Mouse (Mus musculus): ENCODE results near the gene Pdgfb.

Pdgfb gene

DNA sequence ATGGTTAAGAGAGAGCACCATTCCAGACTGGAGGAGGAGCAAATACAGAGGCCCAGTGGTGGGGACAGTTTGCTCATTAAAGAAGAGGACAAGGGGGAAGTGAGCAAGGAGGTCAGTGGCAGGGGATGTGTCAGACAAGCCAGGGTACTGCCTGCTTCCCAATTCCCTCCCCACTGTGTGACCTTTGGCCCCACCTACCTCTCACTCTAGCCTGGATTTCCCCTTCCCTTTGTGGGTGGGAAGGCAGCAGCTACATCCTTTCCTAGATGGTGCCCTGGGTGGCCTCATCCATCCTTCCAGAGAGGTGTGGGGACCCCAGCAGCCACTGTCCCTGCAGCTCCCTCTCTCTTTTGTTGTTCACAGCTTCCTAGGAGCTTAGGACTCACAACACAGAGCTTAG lies 20.1 kb upstream of the Pdgfb start:
- DNase-seq (ENCODE audit: inconsistent ontology term) = no peak

DNA sequence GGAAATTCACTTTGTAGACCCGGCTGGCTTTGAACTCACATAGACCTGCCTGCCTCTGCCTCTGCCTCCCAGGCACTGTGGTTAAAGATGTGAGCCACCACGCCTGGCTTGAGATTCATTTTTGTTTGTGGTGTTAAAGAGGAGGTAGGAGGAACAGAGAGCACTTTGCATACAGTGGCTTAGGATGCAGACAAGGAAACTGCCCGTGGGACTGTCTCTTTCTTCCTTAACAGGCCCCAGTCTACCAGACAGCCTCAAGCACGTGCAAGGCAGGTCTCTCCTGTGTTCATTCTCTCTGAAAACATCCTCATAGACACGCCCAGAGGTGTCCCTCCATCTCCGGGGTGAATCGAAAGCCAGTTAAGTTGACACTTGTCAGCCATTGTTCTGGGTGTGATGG lies 19.6 kb upstream of the Pdgfb start:
- no peak for DNase-seq (ENCODE audit: inconsistent ontology term)

DNA sequence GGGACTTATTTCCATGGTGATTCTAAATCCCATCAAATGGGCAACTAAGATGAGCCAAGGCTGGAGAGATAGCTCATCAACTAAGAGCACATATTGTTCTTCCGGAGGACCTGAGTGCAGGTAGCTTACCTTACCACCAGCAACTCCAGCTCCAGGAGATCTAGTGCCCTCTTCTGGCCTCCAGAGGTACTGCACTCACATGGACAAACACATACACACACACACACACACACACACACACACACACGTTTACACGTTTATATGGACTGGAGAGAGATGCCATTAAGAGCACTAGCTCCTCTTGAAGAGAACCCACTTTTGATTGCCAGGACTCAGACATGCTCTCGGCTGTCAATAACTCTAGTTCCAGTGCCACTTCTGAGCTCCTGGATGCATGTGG lies 16.4 kb upstream of the Pdgfb start:
- DNase-seq (ENCODE audit: inconsistent ontology term) = no peak

DNA sequence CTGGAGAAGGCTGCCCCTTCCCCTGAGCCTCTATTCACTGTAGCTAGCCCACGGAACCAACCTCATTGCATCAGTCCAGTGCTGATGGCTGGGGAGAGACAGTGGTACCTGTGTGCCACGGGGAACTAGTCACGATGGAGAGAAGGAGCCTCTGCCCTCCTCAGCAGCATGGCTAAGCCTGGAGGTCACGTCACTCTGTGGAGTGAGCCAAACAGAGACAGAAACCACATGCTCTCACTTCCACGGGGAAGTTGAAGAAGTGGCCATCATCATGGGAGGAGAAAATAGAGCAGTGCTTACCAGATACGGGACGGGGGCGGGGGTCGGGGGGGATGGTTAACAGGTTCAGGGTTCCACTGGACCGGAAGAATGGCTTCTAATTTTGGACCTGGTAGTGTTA lies 15.6 kb upstream of the Pdgfb start:
- DNase-seq (ENCODE audit: inconsistent ontology term) = no peak

DNA sequence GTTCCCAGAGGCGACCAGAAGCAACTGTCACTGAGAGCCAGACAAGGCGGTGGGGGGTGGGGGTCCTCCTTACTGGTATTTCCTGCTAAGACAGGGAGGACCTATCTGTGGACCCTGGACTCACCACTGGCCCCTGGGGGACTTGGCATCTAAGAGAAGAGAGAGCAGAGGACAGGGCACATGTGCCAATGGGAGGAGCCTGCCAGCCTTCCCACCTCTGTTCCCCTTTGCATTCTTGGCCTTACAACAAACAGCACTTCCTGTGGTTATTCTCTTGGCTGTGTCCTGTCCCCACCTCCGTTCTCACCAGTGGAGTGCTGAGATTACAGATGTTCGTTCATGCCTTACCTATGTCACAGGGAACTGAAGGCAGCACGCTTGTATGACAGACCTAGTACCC lies 14.1 kb upstream of the Pdgfb start:
- no peak for DNase-seq (ENCODE audit: inconsistent ontology term)

DNA sequence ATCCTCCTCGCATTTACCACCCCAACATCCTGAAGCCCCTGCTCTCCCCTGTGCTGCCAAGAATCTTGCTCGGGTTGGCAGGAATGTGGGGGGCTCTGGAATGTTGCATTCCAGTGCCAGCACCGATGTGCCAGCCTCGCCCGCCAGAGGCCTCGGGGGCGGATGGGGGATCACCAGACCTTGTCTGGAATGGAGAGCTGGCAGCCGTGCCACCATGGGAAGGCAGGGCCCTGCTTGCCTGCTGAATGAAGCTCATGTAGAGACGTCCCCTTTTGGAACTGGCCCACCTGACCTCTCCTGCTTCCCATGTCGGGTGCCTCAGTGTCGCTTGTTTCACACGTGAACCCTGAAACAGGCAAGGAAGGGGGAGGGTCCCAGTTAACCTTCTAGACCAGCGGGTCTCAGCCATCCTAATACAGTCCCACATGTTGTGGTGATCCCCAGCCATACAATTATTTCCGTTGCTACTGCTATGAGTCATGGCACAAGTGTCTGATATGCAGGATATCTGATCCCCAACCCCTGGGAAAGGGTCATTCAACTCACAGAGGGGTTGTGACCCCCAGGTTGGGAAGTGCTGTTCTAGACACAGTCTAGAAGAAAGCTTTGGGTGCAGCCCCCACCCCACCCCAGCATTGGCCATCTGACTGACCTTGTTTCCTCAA lies 12.0 kb upstream of the Pdgfb start:
- peak; percentile 79 for DNase-seq (ENCODE audit: inconsistent ontology term)

DNA sequence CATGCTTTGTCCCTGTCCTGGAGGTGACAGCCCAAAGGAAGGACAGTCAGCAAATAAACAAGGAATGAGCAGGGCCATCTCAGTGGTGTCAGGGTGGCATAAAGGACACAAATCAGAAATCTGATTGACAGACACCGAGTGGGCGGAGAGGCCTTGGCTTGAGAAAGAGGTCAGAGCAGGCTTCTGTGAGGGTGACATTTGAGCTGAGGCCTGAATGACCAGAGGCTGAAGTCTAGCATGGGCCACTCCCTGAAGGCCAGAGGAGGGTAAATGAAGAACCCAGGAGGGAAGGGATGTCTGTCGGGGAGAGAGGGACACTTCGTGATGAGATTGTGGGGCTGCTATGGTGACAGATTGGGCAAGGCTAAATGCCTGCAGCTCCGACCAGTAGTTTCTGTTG lies 11.3 kb upstream of the Pdgfb start:
- no peak for DNase-seq (ENCODE audit: inconsistent ontology term)

DNA sequence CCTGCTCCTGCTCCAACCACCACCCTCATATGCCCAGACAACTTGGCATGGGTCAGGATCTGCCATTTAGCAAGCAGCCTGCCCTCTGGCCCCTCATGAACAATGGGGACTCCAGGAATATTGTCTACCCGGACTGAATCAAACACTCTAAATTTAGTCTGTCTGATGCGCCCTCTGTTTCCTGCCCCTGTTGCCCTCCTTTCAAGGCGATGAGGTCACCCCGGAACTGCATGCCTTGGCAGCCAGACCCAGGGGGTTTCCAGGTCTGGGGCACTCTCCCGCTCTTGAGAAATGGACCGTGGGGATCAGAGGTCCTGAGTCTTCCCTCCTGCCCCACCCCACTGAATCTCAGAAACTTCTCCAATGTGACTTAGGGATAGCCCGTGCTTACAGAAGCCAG lies 10.8 kb upstream of the Pdgfb start:
- peak; percentile 87 for DNase-seq (ENCODE audit: inconsistent ontology term)

DNA sequence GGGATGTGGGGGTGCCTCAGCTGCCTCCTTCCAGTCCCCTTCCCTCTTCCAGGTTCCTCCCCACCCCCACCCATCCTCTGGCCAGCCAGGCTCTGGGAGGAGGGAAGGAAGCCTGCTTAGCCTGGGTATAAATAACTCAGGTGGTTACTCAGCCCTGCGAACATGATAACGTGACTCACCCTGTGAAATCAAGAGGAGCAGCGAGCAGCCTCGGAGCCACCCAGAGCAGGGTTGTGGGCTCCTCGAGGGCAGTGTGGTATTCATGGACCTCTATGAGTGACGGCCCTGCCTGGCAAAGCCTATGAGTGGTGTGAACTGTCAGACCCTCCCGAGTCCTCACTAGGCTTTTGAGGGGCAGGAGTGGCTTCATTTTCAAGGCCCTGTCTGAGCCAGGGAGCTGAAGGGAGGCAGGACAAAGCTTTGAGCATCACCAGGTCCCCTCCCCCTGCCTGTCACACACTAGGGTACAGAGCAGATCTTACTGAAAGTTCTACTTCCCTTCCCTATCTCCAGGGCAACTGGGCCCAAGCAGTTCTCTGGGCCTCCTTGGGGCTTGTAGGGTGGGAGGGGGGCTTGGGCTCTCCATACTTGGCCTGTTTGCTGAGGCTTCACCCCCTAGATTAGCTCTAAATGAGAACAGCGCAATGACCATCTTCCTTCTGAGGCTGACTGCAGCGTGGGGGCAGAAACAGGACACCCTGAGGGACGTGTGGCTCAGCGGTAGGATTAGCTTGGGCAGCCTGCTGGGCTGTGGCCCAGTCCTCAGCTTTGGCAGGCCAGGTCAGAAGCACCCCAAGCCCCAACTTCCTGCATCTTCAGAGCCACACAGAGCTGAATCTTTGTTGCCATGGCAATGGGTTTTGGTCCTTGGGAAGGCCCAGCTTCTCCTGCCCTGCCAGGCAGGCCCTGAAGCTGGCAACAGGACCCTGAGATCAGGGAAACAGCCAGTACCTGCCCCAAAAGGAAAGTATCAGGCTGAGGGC lies 9.8 kb upstream of the Pdgfb start:
- peak; percentile 60 for DNase-seq (ENCODE audit: inconsistent ontology term)

DNA sequence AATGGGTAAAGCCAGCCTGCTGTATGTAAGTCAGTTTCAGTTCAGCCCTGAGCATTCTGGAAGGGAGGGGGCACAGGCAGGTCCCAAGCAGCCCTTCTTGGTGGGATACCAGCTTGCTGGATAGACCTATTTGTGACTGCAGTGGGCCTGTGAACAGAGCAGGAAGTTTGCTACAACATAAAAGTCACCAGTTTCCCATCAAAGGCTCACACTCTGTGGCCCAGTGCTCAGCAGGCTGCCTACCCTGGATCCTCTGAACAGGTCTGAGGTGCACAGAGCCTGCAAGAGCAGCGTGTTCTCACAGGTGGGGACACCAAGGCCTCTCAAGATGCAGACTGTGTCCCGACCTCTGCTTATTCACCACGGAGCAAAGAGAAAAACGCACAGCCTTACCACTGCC lies 5.7 kb upstream of the Pdgfb start:
- no peak for DNase-seq (ENCODE audit: inconsistent ontology term)

DNA sequence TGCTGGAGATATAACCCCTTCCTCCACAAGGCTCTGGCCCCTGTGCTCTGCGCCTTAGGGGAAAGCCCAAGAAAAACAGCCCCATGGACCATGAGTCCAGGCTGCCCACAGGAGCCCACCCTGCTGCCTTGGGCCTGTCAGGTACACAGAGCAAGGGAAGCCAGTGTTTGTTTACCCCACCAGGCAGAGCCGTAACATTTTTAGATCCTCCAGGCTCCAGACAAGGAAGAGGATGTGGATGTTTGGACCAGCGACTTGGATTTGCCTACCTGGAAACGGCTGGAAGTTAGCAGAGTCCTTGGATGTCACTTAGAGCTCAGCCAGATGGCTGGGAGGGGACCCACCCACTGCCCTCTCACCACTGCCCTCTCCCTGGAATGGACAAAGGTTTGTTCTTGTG lies 4.8 kb upstream of the Pdgfb start:
- DNase-seq (ENCODE audit: inconsistent ontology term) = no peak

DNA sequence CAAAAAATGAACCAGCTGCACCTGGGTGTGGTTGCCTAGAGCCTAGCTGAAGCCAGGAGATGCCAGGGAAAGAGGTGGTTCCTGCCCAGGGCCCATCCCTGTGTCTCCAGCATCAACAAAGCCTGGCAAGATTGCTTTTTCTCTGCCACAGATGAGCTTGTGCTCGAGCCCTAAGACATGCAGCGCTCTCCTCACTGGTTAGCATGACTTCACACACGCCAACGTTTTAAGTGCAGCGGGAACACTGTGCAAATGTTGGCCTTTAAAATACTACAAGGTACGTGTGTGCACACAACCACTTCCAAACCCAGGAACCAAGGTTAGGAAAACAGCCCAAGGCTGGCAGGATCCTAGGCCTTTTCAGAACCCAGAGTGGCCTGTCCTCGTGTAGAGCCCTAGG lies 4.4 kb upstream of the Pdgfb start:
- DNase-seq (ENCODE audit: inconsistent ontology term) = no peak

DNA sequence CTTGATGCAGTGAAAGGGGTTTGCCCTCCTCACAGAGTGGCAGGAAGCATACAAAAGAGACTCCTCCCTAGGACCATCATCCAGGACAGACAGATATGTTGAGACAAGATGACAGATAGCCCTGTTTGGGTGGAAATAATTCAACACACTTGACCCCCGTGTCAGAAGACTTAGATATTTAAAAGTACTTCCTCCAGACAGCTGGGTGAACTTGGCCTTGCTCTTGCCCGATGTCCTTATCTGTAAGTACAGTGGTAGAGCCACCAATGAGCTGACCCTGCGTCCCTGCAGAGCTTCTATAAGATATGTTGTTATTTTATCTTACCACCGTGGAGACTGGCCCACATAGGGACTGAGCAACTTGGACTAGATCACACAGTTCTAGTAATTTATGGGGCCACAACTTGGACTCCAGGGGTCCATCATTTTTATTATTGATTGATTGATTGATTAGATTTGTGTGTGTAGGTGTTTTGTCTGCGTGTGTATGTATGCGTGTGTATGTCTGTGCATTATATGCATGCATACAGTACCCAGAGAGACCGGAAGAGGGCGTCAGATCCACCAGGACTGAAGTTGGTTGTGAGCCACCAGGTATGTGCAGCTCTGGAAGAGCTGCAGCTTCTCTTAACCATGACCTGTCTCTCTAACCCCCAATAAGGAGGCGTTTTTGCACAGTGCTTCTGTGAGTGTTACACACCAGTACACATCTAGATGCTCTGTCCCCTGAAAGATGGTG lies 2.0 kb upstream of the Pdgfb start:
- no peak for DNase-seq (ENCODE audit: inconsistent ontology term)

DNA sequence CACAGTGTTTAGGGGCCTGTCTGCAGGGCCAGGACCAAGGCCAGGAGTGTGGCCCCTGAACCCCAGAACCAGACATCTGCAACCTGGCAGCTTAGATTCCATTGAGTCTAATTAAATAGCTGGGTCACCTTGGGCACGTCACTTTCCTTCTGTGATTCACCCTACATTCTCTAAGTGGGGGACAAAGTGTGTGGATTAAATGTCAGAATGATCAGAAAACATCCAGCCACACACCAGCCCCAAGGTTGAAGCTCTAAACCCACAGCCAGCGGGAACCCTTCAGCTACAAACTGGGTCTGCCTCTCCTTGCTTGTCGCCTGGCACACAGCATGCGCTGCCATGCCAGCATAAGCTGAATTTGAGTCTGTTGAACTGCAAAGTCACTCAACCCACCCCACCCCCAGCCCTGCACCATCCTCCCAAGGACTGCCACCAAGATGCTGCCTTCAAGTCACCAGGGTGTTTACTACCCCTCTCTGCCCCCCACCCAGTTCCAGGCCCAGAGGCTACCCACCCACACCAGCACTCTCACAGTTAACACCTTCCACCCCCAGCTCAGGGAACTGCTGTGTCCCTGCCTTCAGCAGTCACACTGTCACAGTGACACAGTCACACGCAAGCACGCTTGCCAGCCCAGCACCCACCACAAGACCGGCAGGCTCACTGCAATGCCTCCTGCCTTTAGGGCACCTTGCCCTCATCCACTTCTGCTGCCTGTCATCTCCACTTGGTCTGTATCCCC lies 605 bp upstream of the Pdgfb start:
- no peak for DNase-seq (ENCODE audit: inconsistent ontology term)

DNA sequence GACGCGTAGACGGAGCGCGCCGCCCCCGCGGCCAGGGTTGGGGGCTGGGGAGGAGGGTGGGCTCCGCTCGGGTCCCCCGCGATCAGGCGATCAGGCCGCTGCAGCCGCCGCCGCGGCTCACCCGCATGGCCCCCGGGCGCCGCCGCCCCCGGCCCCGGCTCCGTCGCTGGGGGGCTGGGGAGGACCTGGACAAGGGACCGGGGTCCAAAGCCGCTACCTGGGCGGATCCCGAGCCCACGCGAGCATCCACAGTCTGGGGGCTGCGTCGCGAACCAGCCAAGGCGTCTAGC lies 801 bp downstream of the Pdgfb start:
- no peak for DNase-seq (ENCODE audit: inconsistent ontology term)

DNA sequence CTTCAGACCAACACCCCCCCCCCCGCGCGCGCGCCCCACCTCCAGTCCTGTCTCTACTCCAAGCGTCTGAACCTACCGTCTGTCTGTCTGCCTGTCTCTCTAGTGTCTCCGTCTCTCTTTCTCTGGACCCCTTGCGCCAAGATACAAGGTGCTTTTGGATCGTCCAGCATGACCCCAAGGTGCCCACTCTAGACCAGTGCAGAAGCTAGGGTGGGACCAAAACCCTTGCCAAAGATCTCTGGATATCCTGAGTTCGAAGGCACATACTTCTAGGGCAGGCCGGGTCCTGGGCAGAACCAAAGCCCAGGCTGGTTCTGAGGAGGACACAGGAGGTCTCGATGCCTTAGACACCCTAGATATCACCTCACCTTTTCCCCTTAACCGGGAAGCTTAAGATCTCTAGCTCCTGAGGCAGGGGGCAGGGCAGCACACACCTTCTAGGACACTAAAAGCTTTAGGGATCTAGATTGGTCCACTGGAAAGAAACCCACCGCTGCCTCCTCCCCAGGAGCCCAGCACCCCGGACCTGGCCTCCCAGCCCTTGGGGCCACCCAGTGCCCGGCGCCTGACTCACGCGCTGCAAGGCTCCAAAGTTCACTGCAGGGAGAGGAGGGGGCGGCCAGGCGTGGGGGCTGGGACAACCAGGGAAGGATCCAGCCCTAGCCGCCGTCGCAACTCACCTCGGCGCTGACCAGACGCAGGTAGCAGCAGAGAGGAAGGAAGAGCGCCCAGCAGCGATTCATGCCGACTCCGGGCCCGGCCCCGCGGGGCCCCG lies 1.3 kb downstream of the Pdgfb start:
- peak; percentile 48 for DNase-seq (ENCODE audit: inconsistent ontology term)

DNA sequence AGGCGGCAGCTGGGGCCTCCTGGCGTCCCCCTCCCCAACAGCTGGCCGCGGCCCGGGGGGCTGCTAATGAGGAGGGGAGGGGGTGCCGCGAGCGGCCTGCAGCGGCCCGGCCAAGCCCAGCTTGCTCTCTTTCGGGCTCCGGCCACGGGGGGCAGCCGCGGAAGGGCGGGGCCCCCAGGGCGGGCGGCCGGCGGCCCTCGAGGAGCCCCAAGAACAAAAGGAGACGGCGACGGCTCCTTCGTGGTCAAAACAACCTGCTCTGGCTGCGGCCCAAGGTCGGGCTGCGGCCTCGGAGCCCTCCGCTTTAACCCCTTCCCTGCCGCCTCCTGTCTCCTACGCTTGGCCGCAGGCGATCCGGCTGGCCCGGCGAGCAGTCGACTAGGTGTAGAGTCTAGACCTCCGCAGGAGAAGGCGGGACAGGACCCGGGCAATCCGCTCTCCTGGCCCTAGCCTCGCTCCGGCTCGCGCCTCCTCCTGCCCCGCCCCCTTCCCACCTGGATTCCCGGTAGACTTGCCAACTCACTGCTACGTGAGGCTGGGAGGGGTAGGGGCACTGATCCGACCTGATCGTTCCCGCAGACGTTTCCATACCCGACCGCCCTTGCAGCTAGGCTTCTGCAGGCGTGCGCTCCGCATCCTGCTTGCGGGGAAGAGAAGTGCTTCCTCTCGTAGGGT lies 2.1 kb downstream of the Pdgfb start:
- DNase-seq (ENCODE audit: inconsistent ontology term) = peak; percentile 46

DNA sequence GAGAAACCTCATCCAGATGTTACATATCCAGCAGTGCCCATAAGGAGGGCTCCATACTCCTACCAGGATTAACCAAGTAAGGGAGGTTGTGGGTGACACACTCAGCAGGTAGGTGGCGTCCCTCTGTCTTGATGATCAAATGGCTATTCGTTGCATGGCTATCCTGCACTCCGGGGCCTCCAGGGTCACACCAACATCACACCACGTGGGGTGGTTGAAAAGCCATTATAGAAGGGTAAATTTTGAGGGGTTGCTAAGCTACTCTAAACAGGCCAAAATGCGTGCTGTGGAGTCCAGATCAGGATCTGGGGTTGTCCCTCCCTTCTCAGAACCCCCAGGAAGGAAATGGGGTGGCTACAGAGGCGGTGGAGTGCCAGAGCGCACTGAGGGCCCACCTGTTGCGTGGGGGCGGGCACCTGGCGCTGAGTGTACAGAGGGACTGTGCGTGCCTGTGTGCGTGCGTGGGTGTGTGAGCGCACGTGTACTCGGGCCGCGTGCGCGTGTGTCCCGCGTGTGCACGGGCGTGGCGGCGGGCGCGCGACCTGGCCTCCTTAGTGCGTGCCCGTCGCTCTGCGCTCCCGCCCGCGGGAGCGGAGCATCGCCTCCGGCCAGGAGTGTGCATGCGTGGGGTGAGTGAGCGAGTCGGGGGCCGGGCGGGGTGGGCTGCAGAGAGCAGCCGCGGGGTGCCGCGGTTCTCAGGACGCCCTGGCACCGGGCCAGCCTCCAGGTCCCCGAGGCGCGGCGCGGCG lies 2.8 kb downstream of the Pdgfb start:
- peak; percentile 64 for DNase-seq (ENCODE audit: inconsistent ontology term)

DNA sequence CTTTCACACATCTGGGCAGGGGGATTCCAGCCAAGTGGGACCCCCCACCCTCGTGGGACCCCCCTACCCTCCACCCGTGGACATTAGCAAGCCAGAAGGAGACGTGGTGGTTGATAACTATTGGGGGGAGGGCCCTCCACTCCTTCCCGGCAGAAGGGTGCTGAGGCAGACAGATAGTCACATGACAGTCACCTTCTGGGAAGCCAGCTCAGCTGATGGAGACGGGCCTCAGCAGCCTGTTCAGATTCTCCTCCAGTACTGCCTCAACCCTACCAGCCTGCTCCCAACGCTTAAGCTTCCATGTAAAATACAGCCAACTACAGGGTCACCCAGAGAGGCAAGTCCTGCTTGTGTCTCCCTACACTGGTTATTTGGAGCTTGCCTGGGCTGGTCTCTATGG lies 3.6 kb downstream of the Pdgfb start:
- no peak for DNase-seq (ENCODE audit: inconsistent ontology term)

DNA sequence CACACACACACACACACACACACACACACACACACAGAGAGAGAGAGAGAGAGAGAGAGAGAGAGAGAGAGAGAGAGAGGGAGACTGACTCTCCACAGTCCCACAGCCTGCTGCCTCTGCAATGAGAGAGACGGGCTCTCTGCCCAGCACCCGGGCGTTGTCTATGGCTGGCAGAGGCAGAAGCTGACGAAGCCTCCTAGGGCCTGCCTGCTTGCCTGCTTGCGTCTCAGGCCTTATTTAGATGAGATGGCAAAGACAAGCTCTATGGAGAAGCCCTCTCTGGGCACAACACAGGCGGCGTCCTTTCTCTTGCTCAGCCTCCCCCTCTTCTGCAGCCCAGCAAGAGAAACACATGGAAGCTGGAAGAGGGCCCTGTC lies 4.6 kb downstream of the Pdgfb start:
- peak; percentile 66 for DNase-seq (ENCODE audit: inconsistent ontology term)

Measured in Muller cell, postnatal 12 days (primary cell).